Mouse (Mus musculus) liver, adult (tissue): ENCODE data around the gene Gm11011.

Experiments
- GATA4 ChIP-seq: IDR thresholded peaks from 2 replicates; pipeline ENCODE4 v1.6.1; 2014; ENCODE audit warnings: mild to moderate bottlenecking, low read length; ENCODE audit not compliant: insufficient replicate concordance

Gene Gm11011

DNA sequence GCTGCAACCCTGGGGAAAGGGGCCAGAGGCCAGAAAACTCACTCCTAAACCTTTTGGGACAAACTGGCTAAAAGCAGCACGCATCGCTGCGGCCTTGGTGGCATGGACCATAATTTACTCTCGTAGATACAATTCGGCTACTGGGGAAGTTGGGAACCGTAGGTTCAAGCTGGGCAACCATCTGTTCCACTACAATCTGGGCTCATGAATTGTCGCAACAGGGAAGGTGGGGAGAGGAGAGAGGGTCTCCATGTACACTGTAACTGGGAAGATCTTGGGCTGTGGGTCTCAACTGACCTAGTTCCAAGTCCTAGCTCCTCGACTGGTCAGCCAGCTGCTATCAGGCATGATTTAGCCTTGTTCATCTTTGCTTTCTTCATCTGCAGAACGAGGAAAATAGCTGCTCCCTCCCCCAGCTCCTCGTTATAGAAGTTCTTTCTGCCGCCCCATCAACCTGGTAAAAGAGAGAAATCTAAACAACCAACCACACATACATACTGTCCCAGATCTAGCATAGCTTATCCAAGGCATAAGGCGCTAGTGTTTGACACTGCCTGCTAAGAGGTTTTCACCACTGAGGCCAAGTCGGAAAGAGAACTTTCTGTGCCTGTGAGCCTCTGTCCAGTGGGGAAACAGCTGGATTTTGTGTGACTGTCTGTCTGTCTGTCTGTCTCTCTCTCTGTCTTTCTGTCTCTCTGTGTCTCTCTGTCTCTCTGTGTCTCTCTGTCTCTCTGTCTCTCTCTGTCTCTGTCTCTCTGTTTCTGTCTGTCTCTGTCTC lies 19.5 kb upstream of the Gm11011 start:
- no peak for TF ChIP-seq GATA4

DNA sequence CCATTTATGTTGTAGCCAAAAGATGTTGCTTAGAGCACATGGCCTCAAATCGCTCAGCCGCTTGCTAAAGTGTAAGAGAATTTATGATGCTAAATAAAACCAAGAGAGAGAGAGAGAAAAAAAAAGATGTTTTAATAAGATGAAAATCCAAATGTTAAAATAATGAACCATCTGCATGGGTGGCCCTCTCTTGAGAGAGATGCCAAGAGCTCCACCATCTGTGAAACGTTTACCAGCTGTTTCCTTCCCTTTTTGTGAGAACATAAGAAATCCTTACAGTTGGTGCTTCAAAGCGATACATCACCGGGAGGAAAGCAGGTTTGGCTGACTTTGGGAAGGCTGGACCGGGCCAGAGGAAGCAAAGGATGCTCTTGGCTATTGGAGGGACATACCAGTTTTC lies 12.6 kb upstream of the Gm11011 start:
- no peak for TF ChIP-seq GATA4

DNA sequence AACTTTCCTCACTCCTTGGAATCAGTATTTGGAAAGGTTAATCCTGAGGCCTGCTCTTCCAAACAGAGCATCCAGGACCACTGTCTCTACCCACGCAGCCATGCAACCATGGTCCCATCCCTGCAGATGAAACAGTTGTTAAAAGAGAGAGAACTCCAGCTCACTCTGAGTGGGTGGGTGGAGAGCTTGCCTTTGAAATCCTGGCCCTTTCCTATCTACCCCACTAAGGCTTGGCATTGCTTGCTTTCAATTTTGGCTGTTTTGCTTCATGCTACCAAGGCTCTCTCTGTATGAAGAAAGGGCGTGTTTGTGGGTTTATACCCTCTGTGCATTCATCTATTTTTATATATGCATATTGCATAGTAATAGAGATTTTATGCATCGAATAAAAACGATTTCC lies 12.0 kb upstream of the Gm11011 start:
- TF ChIP-seq GATA4, result no peak

DNA sequence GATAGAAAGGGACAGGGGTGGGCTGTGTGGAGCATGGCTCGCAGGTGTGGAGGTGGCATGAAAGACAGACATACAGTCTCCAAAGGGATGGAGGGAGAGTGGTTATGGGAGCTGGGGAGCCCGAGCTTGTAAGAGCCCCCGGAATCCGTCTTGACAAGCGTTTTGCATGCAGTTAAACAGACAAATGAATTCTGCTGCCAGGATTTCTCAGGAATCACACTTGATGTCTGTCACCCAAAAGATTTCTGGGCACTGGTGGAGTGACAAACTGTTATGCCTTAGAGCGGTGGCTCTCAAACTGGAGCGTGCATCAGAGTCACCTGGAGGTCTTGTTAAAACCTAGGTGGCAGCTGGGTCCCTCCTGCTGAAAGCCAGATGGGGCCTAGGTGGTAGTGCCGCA lies 10.4 kb upstream of the Gm11011 start:
- TF ChIP-seq GATA4, result no peak

DNA sequence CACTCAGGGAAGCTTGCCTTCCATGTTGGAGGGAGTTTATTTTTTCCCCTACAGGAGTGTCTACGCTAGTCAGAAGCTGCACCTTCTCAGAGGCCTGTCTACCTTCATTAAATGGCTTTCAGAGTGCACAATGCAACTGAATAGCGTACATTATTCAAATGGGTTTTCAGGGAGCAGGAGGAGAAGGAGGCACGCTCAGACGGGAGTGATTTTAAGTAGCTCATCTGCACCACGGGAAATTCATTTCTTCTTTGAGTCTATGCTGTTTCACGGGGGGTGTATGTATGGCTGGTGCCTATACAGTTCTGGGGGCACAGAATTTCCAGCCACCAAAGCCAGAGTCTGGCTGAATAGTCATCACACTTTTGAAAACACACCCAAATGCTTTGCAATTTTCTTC lies 9.8 kb upstream of the Gm11011 start:
- TF ChIP-seq GATA4, result no peak

DNA sequence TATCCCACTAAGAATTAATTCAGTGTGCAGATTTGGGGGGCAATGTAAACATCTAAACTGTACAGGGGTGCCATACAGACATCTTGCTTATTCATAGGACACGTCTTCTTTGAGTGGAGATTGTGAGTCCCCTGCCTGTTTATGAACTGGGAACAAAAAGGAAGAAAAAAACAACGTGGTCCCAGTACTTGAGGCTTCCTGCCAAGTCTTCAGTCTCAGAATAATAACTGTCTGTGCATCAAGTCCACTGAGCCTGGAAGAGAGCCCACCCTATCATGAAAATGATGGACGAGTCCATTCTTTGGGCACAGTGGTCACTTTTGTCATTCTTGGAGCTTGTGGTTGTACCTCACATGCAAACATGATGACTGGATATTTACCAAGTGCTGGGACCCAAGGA lies 6.2 kb upstream of the Gm11011 start:
- no peak for TF ChIP-seq GATA4

DNA sequence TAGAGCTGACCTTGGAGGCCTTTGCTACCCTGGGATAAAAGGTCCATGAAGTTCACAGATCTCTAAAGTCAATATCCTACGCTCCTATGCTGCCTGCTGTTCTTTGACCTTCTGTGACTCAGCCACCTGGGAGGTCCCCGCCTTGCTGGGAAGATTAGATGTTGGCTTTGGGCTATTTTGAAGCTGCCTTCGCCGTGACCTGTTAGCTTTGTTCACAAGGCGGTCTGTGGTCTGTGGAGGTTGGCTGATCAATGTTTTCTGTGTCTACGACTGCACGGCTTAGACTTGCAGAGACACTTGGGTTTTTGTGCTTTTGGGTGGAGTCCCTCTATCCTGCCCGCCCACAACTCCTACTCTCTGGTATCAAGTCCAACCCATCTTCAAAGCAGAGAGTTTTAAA lies 2.9 kb upstream of the Gm11011 start:
- no peak for TF ChIP-seq GATA4

DNA sequence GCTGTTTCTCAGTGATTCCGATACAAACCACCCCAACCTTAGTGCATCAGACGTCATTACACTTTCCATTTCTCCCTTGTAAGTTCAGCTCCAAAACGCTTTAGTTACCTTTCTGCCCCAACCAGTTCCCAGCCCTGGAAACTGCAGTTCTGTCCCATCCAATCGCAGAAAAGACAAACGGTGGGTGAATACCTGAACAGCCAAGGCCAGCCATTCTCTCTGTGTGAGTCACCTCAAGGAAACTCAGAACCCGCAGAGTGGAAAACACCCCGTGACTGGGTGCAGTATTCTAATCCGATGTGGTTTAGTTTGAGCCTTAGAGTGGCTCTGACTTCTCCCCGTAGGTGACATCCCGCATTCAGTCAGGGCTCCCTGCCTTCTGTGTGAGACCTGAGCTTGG lies 2.2 kb upstream of the Gm11011 start:
- no peak for TF ChIP-seq GATA4

DNA sequence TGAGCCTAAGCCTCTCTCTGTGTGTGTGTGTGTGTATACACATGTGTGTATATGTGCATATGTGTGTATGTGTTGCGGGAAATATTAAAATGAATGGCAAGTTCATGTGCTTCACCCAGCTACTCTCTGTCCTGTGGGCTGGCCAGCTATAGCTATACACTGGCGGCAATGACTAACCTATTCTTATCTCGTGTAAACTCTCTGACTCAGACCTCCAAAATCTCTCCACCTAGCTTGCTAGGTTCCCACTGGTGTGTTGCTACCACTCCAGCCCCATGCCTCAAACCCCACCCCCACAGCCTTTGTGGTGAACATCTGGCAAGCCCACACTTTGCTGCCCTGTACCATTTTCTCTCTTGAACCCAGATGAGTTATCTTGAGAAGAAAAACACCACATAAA lies 857 bp downstream of the Gm11011 start:
- TF ChIP-seq GATA4, result no peak

DNA sequence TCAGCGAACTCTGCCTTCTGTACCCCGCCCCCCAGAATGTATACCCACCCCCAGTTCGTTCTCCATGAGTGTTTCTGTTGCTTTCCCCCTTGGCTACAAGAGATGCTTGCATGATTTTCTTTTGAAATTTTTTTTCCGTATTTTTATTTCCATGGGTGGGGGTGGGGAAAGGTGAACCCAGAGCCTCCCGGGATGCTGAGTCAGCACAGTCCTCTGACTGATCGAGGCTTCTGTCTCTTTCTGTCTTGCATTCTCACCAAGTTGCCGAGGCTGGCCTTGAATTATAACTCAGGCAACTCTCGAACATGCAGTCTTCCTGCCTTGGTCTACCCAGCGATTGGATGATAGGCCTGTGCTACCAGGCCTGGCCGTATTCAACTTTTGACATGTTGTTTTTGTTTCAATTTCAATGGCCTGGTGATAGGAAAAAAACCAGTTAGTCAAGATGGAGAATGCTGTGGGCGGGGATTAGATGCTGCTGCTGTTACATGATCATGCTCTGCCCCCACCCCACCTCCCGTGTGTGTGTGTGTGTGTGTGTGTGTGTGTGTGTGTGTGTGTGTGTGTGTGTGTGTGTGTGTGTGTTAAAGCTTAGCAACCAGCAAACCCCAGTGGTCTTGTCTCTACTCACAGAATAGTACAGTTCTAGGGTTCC lies 1.8 kb downstream of the Gm11011 start:
- no peak for TF ChIP-seq GATA4

DNA sequence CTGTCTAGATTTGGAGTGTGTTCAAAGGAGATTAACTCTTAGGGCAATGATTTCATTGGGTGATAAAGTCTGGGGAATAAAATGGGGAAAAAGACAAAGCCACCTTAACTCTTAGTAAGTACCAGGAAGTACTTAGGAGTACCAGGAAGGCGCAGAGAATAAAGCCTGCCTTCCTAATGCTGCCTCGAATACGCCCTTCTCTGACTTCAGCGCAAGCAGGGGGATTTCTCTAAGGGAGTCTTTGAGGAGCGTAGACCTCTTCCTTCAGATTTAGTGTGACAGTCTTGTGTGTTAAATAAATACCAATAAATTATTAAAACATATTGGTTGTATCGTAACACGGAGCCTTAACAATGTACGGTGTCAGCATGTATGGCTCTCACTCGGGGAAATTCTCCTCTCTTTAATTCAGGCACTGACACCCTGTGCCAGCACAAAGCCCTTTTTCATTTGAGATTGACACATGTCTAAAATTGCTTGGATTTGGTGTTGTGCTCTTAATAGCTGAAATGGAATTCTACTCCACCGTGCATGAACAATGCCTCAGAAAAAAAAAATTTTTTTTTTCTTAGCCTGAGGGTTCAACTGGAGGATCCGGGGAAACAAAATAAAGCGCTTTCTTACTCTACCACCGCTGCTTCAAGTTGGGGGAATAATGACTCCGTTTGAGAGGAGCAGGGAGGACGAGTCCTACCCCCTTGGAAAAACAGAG lies 2.6 kb downstream of the Gm11011 start:
- TF ChIP-seq GATA4, result no peak

DNA sequence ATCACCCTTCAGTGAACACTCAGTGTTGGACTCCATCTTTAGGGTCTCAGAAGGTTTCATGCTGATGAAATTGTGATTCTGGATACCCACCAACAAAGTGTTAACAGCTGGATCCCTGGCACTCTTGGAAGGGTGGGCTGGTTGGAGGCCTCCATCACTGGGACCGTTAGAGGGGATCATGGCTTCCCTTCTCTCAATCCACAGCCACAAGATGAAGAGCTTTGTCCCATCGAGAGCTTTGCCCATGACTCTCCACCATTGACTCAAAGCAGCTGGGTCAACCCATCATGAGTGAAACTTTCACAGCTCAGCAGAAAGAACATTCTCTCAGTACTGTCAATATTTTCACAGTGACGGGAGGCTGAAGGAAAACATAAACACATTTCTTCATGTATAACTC lies 4.1 kb downstream of the Gm11011 start:
- no peak for TF ChIP-seq GATA4

DNA sequence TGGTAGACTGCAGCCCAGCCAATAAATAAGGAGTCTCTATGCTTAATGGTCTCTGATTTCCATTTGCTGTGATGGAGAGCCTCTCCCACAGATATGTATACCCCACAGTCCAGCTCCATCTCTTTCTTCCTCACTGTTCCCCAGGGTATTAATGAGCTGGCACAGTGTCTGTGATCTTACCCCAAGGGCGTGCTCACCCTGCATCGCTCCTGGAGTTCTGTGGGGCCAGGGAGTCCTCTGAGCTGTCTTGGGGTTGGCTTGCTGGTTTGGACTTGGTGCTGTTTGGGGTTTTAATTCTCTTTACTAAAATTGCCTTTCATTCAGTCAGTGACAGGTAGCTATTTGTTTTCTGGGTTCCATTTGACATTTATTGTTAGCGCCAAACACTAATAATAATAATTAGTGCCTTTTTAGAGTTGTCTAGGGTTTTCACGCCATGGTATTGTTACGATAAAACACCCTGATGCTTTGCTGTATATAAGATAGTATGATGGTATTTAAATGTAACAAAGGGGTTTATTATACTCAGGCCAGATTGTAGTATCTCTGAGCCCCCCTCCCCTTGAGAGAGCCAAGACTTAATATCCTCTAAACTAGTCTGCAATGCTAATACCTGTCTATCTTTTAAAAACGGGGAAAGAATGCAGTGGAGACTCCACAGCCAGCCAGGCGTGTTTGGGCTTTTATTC lies 9.9 kb downstream of the Gm11011 start:
- no peak for TF ChIP-seq GATA4

DNA sequence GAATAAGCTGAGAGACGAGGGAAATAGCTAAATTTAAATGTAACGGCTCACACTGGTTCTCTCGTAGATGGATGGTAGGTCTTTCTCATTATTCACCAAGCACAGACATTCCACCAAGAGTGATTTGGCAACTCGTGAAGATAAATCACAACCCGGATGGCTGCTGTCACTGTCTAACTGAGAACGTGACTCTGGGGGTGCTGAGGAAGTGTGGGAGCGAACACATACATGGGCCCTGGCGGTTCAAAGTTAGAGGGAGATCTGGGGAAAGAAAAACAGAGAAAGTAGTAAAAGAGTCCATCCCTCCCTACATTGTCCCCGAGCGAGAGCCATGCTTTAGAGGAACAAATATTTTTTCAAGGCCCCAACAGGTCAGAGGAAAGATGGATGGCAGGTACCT lies 17.5 kb downstream of the Gm11011 start:
- TF ChIP-seq GATA4, result no peak

DNA sequence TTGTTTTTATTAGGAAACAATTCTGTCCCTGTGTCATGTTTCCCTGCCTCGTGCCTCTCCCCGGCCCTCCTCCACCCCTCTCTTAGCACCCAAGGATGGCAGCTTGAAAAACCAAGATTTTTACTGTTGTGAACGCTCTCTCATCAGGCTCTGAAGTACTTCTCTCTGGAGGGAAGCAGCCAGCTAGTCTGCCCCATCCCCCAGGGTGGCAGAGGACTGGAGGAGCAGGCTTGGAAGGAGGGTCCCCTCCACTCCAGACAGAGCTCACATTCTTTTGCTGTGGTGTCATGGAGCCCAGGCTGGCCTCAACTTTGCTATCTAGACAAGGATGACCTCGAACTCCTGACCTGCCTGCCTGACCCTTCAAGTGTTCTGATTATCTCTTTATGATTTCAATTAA lies 21.4 kb downstream of the Gm11011 start:
- no peak for TF ChIP-seq GATA4

DNA sequence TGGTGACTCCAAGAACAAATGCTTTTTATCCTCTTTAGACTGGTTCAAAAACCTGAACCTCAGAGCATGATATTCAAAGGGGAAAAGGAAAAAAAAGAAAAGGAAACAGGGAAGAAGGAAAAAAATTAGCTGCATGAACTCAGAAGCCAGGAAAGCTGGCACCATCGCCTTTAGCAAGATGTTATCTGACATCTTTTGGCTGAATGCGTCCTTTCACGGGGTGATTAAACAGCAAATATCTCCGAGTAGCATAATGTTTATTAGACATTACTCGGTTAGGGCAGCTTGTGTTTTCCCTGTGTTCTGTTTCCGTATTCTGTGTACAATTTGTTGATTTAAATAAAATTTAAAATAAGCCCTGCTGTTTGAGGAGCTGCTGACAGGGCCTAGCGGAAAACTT lies 21.8 kb downstream of the Gm11011 start:
- TF ChIP-seq GATA4, result no peak
